Mouse (Mus musculus): ENCODE results near the gene Gm5072. TPM values are rescaled to one million over a fixed set of nuclear protein-coding genes. Genes with fewer than 3 reads are reported as not detected.
"Not testable (repeated sequence)": the region's sequence is repeated elsewhere in the genome, so short reads cannot be mapped to it uniquely, and the experiment has no call there.

Gene Gm5072
- polyA plus RNA-seq (2012; rRNA removed): not detected in 2 replicates

DNA sequence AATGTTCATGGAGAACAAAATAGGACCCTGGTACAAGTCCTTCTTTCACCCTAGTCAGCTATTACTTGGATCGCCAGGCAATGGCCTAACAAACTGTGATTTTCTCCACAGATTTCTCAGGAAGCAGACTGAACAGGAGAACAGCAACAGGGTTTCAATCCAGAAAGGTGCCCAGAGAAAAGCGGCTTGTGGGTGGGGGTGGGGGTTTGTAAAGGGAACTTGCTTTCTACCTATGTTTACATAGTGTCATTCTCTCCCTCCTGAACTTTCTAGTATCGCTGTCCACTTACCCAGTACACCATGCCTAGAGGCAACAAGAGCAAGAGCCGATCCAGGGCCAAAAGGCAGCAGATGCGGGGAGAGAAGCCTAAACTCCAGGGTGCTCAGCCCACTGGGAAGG, at the start of gene Gm5072:
Gm5072 (plus strand) TSS at position 301 of the 400 bp plus-strand sequence.
- H3K27ac ChIP-seq (ENCODE audit: control insufficient read depth, insufficient read depth, low read length); H3K4me3 ChIP-seq (ENCODE audit: control insufficient read depth, insufficient read depth, low read length); H3K4me1 ChIP-seq (replicated peaks; ENCODE audit: control insufficient read depth, insufficient read depth, low read length); H3K36me3 ChIP-seq (ENCODE audit: control insufficient read depth, insufficient read depth, low read length); DNase-seq; H3K27me3 ChIP-seq (ENCODE audit: control insufficient read depth, insufficient read depth, low read length): not testable (repeated sequence)
- WGBS: no CpG with 5 or more reads among the region's 5 CpGs

Other genes starting within 250 kb of the Gm5072 start
- not detected in 2 replicates for gene Mageb2, start 60.8 kb upstream of the Gm5072 start, polyA plus RNA-seq (2012; rRNA removed)
- not detected in 2 replicates for gene Gm8914, start 87.6 kb downstream of the Gm5072 start, polyA plus RNA-seq (2012; rRNA removed)
- not detected in 2 replicates for gene 1700084M14Rik, start 183.4 kb downstream of the Gm5072 start, polyA plus RNA-seq (2012; rRNA removed)
- not detected in 2 replicates for gene Gm14781, start 239.7 kb downstream of the Gm5072 start, polyA plus RNA-seq (2012; rRNA removed)

Measured in thymus, adult 2 months (tissue).